Mouse (Mus musculus): ENCODE results near the gene Map7d1. TPM values are rescaled to one million over a fixed set of nuclear protein-coding genes. Genes with fewer than 3 reads are reported as not detected.
A peak's percentile ranks its signal among the peaks of the same experiment; 100 is the strongest.

Gene Map7d1
- polyA plus RNA-seq, 1 experiment from 2014 or later: 40.7 TPM

- ATAC-seq (replicated peaks; ENCODE audit: low FRiP score): no peak
- Histone ChIP-seq H3K4me1 (no peaks in the 10 kb centered on the region), H3K27ac (no peak overlapping the region), H3K4me2 (no peak overlapping the region), H3K9ac (no peak overlapping the region), H3K27me3 (no peaks in the 10 kb centered on the region), H3K36me3 (no peaks in the 10 kb centered on the region), H3K9me3 (replicated peaks) (no peaks in the 10 kb centered on the region), H3K4me3 (replicated peaks) (no peak overlapping the region)
- 81% methylated on average over 6 of the region's 6 CpGs for WGBS
Observed at GRCm38 (mm10) chr4:126217771-126218170, 38.4 kb downstream of the Map7d1 start.

- Histone ChIP-seq H3K9me3 (replicated peaks) (no peaks in the 10 kb centered on the region), H3K36me3 (no peaks in the 10 kb centered on the region), H3K4me1 (peaks cover 13% of the 10 kb centered on the region), H3K9ac (no peak overlapping the region), H3K4me2 (no peak overlapping the region), H3K4me3 (replicated peaks) (no peak overlapping the region), H3K27me3 (no peaks in the 10 kb centered on the region), H3K27ac (no peak overlapping the region)
- WGBS: 68% methylated on average over 6 of the region's 6 CpGs
- ATAC-seq (replicated peaks; ENCODE audit: low FRiP score): no peak
Observed at GRCm38 (mm10) chr4:126207081-126207480, 49.1 kb downstream of the Map7d1 start.

DNA sequence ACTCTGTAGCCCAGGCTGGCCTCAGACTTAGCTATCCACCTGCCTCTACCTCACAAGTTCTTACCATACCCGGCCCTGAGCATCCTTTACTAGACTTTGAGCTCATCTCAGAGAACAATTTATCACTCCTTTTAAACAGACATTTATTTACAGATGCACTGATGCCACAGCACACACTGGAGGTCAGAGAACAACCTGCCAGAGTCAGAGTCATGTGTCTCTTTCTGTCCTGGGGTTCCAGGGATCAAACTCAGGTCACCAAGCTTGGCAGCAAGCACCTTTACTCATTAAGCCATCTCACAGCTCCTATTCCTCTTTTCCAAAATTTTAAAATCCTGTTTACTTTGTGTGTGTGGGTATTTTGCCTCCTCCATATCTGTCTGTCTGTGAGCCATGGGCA lies 50.8 kb downstream of the Map7d1 start:
- WGBS: 64% methylated on average over 1 of the region's 1 CpGs

GRCm38 (mm10) chr4:126204661-126205230 lies 51.4 kb downstream of the Map7d1 start:
- H3K27me3 ChIP-seq: no peaks in the 10 kb centered on the region
- ATAC-seq (replicated peaks; ENCODE audit: low FRiP score): no peak
- H3K9ac ChIP-seq: no peak overlapping the region
- 76% methylated on average over 12 of the region's 12 CpGs for WGBS
- no peak overlapping the region for H3K4me2 ChIP-seq
- H3K36me3 ChIP-seq: 0 out of 2 replicates have a peak, but pooled peaks cover 1% of the 10 kb centered on the region
- no peak overlapping the region for H3K4me3 ChIP-seq (replicated peaks)
- H3K27ac ChIP-seq: peak overlapping the region; percentile 97; the same call in 1 of the 2 replicates
- no peaks in the 10 kb centered on the region for H3K9me3 ChIP-seq (replicated peaks)
- peaks cover 27% of the 10 kb centered on the region for H3K4me1 ChIP-seq

More for the DNA sequence above, 50.8 kb downstream of the Map7d1 start:
- Histone ChIP-seq H3K27me3 (no peaks in the 10 kb centered on the region), H3K9ac (no peak overlapping the region), H3K27ac (no peak overlapping the region), H3K4me3 (replicated peaks) (no peak overlapping the region), H3K4me2 (no peak overlapping the region), H3K36me3 (no peaks in the 10 kb centered on the region), H3K4me1 (peaks cover 20% of the 10 kb centered on the region), H3K9me3 (replicated peaks) (no peaks in the 10 kb centered on the region)
- ATAC-seq (replicated peaks; ENCODE audit: low FRiP score): no peak

DNA sequence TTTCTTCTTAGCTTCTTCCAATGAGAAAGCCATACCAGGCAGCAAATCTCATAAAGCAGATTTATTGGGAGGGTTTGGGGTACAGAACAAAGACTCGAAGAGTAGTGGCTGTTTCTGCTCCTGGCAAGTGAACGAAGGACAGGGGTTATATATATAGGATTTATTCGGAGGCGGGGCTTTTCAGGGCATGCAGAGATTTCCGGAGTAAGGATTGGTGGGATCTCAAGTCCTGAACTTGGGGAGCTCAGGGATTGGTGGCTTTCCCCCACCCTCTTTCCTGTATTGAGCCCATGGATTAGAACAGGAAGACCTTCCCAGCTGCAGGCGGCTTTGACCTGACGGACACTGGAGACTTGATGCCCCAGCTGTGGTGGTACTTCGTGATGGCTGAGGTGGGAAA lies 52.1 kb downstream of the Map7d1 start:
- Histone ChIP-seq H3K9ac (no peak overlapping the region), H3K27me3 (no peaks in the 10 kb centered on the region), H3K4me1 (peaks cover 34% of the 10 kb centered on the region), H3K4me2 (no peak overlapping the region), H3K4me3 (replicated peaks) (no peak overlapping the region), H3K9me3 (replicated peaks) (no peaks in the 10 kb centered on the region), H3K36me3 (0 out of 2 replicates have a peak, but pooled peaks cover 5% of the 10 kb centered on the region), H3K27ac (peak overlapping the region; percentile 97)
- 67% methylated on average over 8 of the region's 8 CpGs for WGBS
- ATAC-seq (replicated peaks; ENCODE audit: low FRiP score): no peak

GRCm38 (mm10) chr4:126203336-126203895 lies 52.7 kb downstream of the Map7d1 start:
- Histone ChIP-seq H3K9me3 (replicated peaks) (no peaks in the 10 kb centered on the region), H3K9ac (peak overlapping the region; percentile 35), H3K27ac (peak overlapping the region; percentile 97), H3K27me3 (no peaks in the 10 kb centered on the region), H3K4me2 (peak overlapping the region; percentile 61), H3K36me3 (peaks cover 11% of the 10 kb centered on the region; the same call in 1 of the 2 replicates), H3K4me3 (replicated peaks) (peak overlapping the region; percentile 65), H3K4me1 (peaks cover 40% of the 10 kb centered on the region)
- no peak for ATAC-seq (replicated peaks; ENCODE audit: low FRiP score)
- 65% methylated on average over 10 of the region's 10 CpGs for WGBS

- peak; percentile 99 for ATAC-seq (replicated peaks; ENCODE audit: low FRiP score)
- Histone ChIP-seq H3K27ac (peak within 1 kb of the TSS; percentile 97), H3K27me3 (no peaks in the 10 kb centered on the region), H3K36me3 (peaks cover 18% of the 10 kb centered on the region; the same call in 1 of the 2 replicates), H3K4me2 (peak within 1 kb of the TSS; percentile 66), H3K9me3 (replicated peaks) (no peaks in the 10 kb centered on the region), H3K9ac (peak within 1 kb of the TSS; percentile 80), H3K4me1 (peaks cover 48% of the 10 kb centered on the region), H3K4me3 (replicated peaks) (peak within 1 kb of the TSS; percentile 65)
- under 1% methylated on average over 69 of the region's 75 CpGs for WGBS
Observed at GRCm38 (mm10) chr4:126202303-126203181, 53.6 kb downstream of the Map7d1 start, which contains the start of gene Thrap3. Gene Thrap3, minus strand, starts transcription at chr4:126202760.

DNA sequence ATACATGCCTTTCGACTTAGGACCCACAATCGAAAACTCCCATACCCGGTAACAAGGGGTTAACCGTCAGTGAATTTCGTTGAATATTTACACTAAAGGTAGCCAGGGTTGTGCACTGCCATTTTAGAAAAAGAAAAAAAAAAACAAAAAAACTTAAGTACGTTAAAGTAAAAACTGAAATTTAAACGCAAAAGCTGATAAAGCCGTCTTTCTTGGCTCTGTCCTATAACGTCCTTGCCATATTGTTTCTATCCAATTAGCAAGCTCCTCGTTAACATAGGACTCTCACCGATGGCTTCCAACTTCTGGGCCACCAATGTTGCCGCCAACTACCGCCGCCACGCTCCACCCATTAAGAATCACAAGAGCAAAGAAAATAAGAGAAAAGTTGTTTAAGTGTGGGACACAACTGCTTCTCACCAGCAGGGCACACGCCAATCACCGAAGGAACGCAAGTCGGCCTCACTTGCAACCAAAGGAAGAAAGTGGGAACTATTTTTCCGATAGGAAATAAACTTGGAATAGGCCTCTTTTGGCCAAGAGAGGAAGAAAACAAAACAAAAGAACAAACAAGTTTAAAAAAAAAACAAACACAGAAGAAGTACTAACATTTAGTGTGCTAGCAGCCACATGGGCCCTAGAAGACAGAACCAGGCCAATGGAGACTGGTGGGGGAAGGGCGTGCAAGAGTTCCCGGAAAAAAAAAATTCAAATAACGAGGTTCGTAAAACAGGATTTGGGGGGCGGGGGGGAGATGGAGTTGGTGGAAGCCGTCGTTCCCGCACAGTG lies 54.4 kb downstream of the Map7d1 start:
- WGBS: under 1% methylated on average over 28 of the region's 28 CpGs
- Histone ChIP-seq H3K36me3 (peaks cover 18% of the 10 kb centered on the region; the same call in 1 of the 2 replicates), H3K4me3 (replicated peaks) (peak overlapping the region; percentile 65), H3K27me3 (no peaks in the 10 kb centered on the region), H3K4me1 (peaks cover 52% of the 10 kb centered on the region), H3K4me2 (peak overlapping the region; percentile 66), H3K9me3 (replicated peaks) (no peaks in the 10 kb centered on the region), H3K9ac (peak overlapping the region; percentile 80), H3K27ac (peak overlapping the region; percentile 97)
- no peak for ATAC-seq (replicated peaks; ENCODE audit: low FRiP score)

GRCm38 (mm10) chr4:126200656-126201055 lies 55.5 kb downstream of the Map7d1 start:
- Histone ChIP-seq H3K9me3 (replicated peaks) (no peaks in the 10 kb centered on the region), H3K27ac (no peak overlapping the region), H3K4me3 (replicated peaks) (peak overlapping the region; percentile 65), H3K4me2 (peak overlapping the region; percentile 66), H3K9ac (peak overlapping the region; percentile 80), H3K36me3 (peaks cover 22% of the 10 kb centered on the region), H3K4me1 (peaks cover 52% of the 10 kb centered on the region), H3K27me3 (no peaks in the 10 kb centered on the region)
- WGBS: 33% methylated on average over 2 of the region's 2 CpGs
- no peak for ATAC-seq (replicated peaks; ENCODE audit: low FRiP score)

DNA sequence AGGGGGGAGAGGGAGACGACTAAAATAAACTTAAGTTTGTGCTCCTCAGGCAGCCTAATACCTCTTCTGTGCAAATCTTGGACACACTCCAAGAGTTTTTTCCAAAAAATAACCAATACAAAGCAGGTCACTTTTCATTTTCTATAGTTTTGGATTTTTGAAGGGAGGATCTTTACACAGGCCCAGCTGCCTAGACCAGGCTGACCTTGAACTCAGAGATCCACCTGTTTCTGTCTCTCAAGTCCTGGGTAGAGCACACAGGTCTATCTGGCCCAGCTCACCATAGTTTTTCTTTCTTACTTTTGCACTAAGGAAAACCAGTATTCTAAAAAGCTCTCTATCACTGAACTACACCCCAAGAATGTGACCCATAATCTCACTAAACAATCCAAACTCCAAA lies 56.1 kb downstream of the Map7d1 start:
- Histone ChIP-seq H3K4me1 (peaks cover 52% of the 10 kb centered on the region), H3K4me2 (peak overlapping the region; percentile 66), H3K9ac (no peak overlapping the region), H3K27me3 (no peaks in the 10 kb centered on the region), H3K9me3 (replicated peaks) (no peaks in the 10 kb centered on the region), H3K36me3 (peaks cover 23% of the 10 kb centered on the region), H3K4me3 (replicated peaks) (peak overlapping the region; percentile 65), H3K27ac (no peak overlapping the region)
- 26% methylated on average over 1 of the region's 1 CpGs for WGBS
- ATAC-seq (replicated peaks; ENCODE audit: low FRiP score): no peak

GRCm38 (mm10) chr4:126199556-126199955 lies 56.6 kb downstream of the Map7d1 start:
- Histone ChIP-seq H3K4me2 (peak overlapping the region; percentile 66), H3K4me3 (replicated peaks) (peak overlapping the region; percentile 65; the same call in 1 of the 2 replicates)
- no peak for ATAC-seq (replicated peaks; ENCODE audit: low FRiP score)

More at GRCm38 (mm10) chr4:126199556-126199955, 56.6 kb downstream of the Map7d1 start:
- no peaks in the 10 kb centered on the region for H3K27me3 ChIP-seq
- H3K36me3 ChIP-seq: peaks cover 28% of the 10 kb centered on the region
- WGBS: 76% methylated on average over 6 of the region's 6 CpGs
- H3K4me1 ChIP-seq: peaks cover 52% of the 10 kb centered on the region
- H3K9ac ChIP-seq: no peak overlapping the region
- H3K27ac ChIP-seq: no peak overlapping the region
- no peaks in the 10 kb centered on the region for H3K9me3 ChIP-seq (replicated peaks)

Measured in kidney, embryonic 15.5 days (tissue).